Mouse (Mus musculus) midbrain, embryonic 10.5 days (tissue): Measurements from ENCODE around the gene Tmem256. TPM values are rescaled to one million over a fixed set of nuclear protein-coding genes. Genes with fewer than 3 reads are reported as not detected.
"Not testable (repeated sequence)": the region's sequence is repeated elsewhere in the genome, so short reads cannot be mapped to it uniquely, and the experiment has no call there.

Experiments
- DNase-seq: peaks from one replicate; pipeline ENCODE4 v3.0.0-alpha.2; 2017; ENCODE audit warnings: low spot score
- H3K27ac ChIP-seq: fragments of 300-500 bp; sonication (generic); replicated peaks from 2 replicates; pipeline ENCODE4 v1.5.1; 2016; ENCODE audit warnings: mild to moderate bottlenecking
- H3K27me3 ChIP-seq: fragments of 300-500 bp; sonication (generic); 2 replicates; pipeline ENCODE4 v1.6.1; 2016; ENCODE audit warnings: low read depth, mild to moderate bottlenecking; ENCODE audit not compliant: poor library complexity, severe bottlenecking
- H3K36me3 ChIP-seq: fragments of 300-500 bp; sonication (generic); 2 replicates; pipeline ENCODE4 v1.6.1; 2016; ENCODE audit warnings: mild to moderate bottlenecking, moderate library complexity
- H3K4me1 ChIP-seq: fragments of 300-500 bp; sonication (generic); 2 replicates; pipeline ENCODE4 v1.6.1; 2016
- H3K4me3 ChIP-seq: fragments of 300-500 bp; sonication (generic); 2 replicates; pipeline ENCODE4 v1.5.1; 2016; ENCODE audit warnings: mild to moderate bottlenecking, moderate library complexity
- H3K9me3 ChIP-seq: fragments of 300-500 bp; sonication (generic); replicated peaks from 2 replicates; pipeline ENCODE4 v1.6.1; 2016; ENCODE audit warnings: mild to moderate bottlenecking
- WGBS: fragments of 180-500 bp; shearing (Covaris S2); methylation state at CpG from one replicate; pipeline ENCODE4 v1.1.7; 2016; 5-methylcytosine and 5-hydroxymethylcytosine counted together
- polyA plus RNA-seq: library from polyadenylated mRNA; unstranded; fragments of >200 nt; fragmentation: Nextera tagmentation; extraction: Ambion mirVana; gene quantifications from 2 replicates; pipeline ENCODE4 v1.2.1, GENCODE M21; 2016

The Tmem256 gene
- polyA plus RNA-seq, 1 experiment from 2014 or later = 345 TPM

GRCm38 (mm10) chr11:69846738-69847688 lies 8.7 kb downstream of the Tmem256 start:
- no peak for DNase-seq
- H3K9me3 ChIP-seq = no peaks in the 10 kb centered on the region
- peak overlapping the region; percentile 98 for H3K27ac ChIP-seq
- H3K4me1 ChIP-seq = peaks cover 42% of the 10 kb centered on the region
- H3K4me3 ChIP-seq = peak overlapping the region; percentile 79
- H3K36me3 ChIP-seq = peaks cover 45% of the 10 kb centered on the region
- no peaks in the 10 kb centered on the region for H3K27me3 ChIP-seq
- WGBS = 13% methylated on average over 37 of the region's 37 CpGs

GRCm38 (mm10) chr11:69848021-69848420 lies 9.7 kb downstream of the Tmem256 start:
- no peaks in the 10 kb centered on the region for H3K27me3 ChIP-seq
- peak overlapping the region; percentile 98 for H3K27ac ChIP-seq
- WGBS = 92% methylated on average over 6 of the region's 6 CpGs
- peak overlapping the region; percentile 79 for H3K4me3 ChIP-seq
- no peak for DNase-seq
- H3K9me3 ChIP-seq = no peaks in the 10 kb centered on the region
- peaks cover 44% of the 10 kb centered on the region for H3K4me1 ChIP-seq
- peaks cover 50% of the 10 kb centered on the region for H3K36me3 ChIP-seq

GRCm38 (mm10) chr11:69849128-69849527 lies 10.8 kb downstream of the Tmem256 start:
- H3K27me3 ChIP-seq = no peaks in the 10 kb centered on the region
- no peaks in the 10 kb centered on the region for H3K9me3 ChIP-seq
- DNase-seq = no peak
- H3K27ac ChIP-seq = no peak overlapping the region
- H3K36me3 ChIP-seq = peaks cover 50% of the 10 kb centered on the region
- 91% methylated on average over 9 of the region's 9 CpGs for WGBS
- peaks cover 48% of the 10 kb centered on the region for H3K4me1 ChIP-seq
- H3K4me3 ChIP-seq = no peak overlapping the region

GRCm38 (mm10) chr11:69849884-69850283 lies 11.6 kb downstream of the Tmem256 start:
- H3K36me3 ChIP-seq = peaks cover 50% of the 10 kb centered on the region
- no peak overlapping the region for H3K27ac ChIP-seq
- H3K4me1 ChIP-seq = peaks cover 51% of the 10 kb centered on the region
- H3K4me3 ChIP-seq = no peak overlapping the region
- 96% methylated on average over 15 of the region's 15 CpGs for WGBS
- no peaks in the 10 kb centered on the region for H3K27me3 ChIP-seq
- H3K9me3 ChIP-seq = no peaks in the 10 kb centered on the region
- DNase-seq = no peak

- no peak overlapping the region for H3K4me3 ChIP-seq
- DNase-seq = no peak
- peaks cover 50% of the 10 kb centered on the region for H3K36me3 ChIP-seq
- H3K27ac ChIP-seq = no peak overlapping the region
- H3K4me1 ChIP-seq = peaks cover 52% of the 10 kb centered on the region
- H3K27me3 ChIP-seq = peaks cover 3% of the 10 kb centered on the region; the same call in 1 of the 2 replicates
- no peaks in the 10 kb centered on the region for H3K9me3 ChIP-seq
- WGBS = 85% methylated on average over 8 of the region's 8 CpGs
These were observed 12.4 kb downstream of the Tmem256 start for GRCm38 (mm10) chr11:69850754-69851153.

GRCm38 (mm10) chr11:69853994-69854393 lies 15.7 kb downstream of the Tmem256 start:
- H3K4me1 ChIP-seq = peaks cover 33% of the 10 kb centered on the region
- no peak for DNase-seq
- peaks cover 31% of the 10 kb centered on the region for H3K27me3 ChIP-seq
- peak overlapping the region; percentile 14; the same call in 1 of the 2 replicates for H3K27ac ChIP-seq
- 80% methylated on average over 7 of the region's 7 CpGs for WGBS
- H3K4me3 ChIP-seq = no peak overlapping the region
- H3K36me3 ChIP-seq = peaks cover 35% of the 10 kb centered on the region
- H3K9me3 ChIP-seq = no peaks in the 10 kb centered on the region

DNA sequence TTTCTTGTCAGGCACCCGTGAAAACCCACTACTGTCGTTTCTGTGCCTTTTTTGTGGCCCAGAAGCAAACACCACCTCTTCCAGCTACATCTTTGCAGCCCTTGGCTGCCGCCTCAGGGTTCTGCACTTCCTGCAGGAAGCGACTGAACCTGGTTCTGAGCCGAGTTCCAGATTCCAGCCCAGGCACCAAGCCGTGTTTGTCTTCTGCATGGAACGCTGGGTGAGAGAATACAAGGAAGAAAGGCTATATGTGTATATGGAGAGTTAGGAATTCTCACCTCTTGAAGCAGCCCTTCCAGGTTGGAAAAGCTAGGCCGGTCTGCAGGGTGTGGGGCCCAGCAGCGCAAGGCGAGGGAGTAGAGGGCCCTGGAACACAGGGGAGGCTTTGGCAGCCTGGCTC lies 16.4 kb downstream of the Tmem256 start:
- Histone ChIP-seq H3K27ac (0 out of 2 replicates have a peak overlapping the region, but pooled peaks have one; percentile 33), H3K4me3 (no peak overlapping the region), H3K4me1 (peaks cover 30% of the 10 kb centered on the region), H3K27me3 (peaks cover 38% of the 10 kb centered on the region), H3K36me3 (peaks cover 28% of the 10 kb centered on the region), H3K9me3 (no peaks in the 10 kb centered on the region)
- WGBS = 89% methylated on average over 10 of the region's 10 CpGs
- no peak for DNase-seq

DNA sequence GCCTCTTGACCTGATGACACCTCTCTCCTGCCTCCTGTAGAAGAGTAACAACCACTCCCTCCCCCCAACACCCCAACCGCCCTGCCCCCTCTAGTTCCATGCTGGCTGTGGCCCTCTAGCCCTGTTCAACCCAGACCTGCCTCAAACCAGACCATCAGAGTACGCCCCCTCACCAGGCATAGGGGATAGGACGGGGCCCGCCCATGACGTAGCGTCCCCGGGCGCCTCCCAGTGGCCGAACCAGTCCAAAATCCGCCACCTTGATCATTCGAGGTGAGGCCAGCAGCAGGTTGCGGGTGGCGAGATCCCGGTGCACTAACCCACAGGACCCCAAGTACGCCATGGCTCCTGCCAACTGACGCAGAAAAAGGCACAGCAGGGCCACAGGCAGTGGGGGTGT lies 17.0 kb downstream of the Tmem256 start:
- Histone ChIP-seq H3K4me3 (0 out of 2 replicates have a peak overlapping the region, but pooled peaks have one; percentile 9), H3K27ac (no peak overlapping the region; the same call in 1 of the 2 replicates), H3K9me3 (no peaks in the 10 kb centered on the region), H3K4me1 (peaks cover 29% of the 10 kb centered on the region), H3K36me3 (peaks cover 22% of the 10 kb centered on the region), H3K27me3 (peaks cover 42% of the 10 kb centered on the region)
- DNase-seq = peak; percentile 53
- 24% methylated on average over 16 of the region's 16 CpGs for WGBS

DNA sequence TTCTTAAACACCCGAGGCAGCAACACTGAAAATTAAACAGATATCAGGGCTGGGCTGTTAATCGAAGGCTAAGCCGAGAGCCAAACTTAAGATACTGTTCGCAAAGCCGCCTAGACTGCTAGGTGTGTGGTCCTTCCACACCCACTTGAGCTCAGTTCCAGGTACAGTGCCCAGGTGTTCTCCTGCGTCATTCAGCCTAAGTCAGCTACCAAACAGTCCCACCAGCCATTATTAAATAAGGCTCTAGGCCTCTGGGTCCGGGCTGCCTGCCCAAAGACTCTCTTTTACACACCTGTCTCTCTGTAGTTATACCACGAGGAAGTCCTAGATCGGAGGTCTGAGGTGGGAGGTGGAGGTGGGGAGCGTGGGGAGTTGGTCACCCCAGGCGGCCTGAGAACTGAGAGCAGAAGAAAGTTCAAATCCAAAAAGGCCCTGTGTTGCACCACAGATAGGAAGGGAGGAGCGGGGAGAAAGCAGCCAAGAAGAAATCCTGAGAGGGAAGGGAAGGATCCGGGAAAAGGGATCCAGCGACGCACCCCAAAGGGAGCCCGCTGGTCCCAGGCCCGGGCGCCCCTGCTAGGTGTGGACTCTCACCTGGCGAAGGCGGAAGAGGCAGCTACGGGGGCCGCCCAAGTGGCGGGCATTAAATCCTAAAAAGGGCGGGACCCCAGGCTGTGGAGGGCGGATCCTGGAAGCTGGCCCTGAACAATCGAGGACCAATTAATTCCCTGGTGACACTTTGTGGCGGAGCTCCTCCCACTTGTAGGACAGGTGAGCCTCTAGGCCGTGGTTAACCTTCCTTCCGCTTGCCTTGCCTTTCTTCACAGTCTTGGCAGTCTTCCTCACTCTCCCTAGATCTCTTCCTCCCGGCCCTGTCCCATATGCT lies 20.0 kb downstream of the Tmem256 start, which contains the start of gene Tnk1:
TSS of gene Tnk1 (minus strand) at position 618 of the 886 bp plus-strand sequence.
- H3K9me3 ChIP-seq = no peaks in the 10 kb centered on the region
- WGBS = 22% methylated on average over 30 of the region's 30 CpGs
- no peak for DNase-seq

DNA sequence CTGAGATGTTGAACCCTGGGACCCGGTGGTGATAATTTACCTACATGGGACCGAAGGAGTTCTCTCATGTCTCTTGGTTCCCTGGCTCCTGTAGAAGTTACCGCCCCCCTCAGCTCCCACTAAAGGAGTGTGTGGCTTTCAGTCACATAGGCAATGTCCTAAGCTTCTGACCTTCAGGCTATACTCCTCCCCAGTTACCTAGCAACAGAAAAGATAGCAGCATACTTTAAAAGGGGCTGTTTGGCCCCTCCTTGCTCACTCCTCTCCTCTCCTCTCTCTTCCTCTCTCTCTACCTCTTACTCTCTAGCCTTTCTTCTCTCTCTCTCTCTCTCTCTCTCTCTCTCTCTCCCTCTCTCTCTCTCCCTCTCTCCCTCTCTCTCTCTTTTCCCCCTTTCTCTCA lies 25.4 kb downstream of the Tmem256 start:
- H3K4me3 ChIP-seq = not testable (repeated sequence)

More for the DNA sequence above, 20.0 kb downstream of the Tmem256 start, which contains the start of gene Tnk1:
- 0 out of 2 replicates have a peak within 1 kb of the TSS, but pooled peaks have one; percentile 3 for H3K4me3 ChIP-seq
- no peaks in the 10 kb centered on the region for H3K36me3 ChIP-seq
- H3K27me3 ChIP-seq = peaks cover 42% of the 10 kb centered on the region
- peaks cover 18% of the 10 kb centered on the region for H3K4me1 ChIP-seq
- H3K27ac ChIP-seq = no peak within 1 kb of the TSS

DNA sequence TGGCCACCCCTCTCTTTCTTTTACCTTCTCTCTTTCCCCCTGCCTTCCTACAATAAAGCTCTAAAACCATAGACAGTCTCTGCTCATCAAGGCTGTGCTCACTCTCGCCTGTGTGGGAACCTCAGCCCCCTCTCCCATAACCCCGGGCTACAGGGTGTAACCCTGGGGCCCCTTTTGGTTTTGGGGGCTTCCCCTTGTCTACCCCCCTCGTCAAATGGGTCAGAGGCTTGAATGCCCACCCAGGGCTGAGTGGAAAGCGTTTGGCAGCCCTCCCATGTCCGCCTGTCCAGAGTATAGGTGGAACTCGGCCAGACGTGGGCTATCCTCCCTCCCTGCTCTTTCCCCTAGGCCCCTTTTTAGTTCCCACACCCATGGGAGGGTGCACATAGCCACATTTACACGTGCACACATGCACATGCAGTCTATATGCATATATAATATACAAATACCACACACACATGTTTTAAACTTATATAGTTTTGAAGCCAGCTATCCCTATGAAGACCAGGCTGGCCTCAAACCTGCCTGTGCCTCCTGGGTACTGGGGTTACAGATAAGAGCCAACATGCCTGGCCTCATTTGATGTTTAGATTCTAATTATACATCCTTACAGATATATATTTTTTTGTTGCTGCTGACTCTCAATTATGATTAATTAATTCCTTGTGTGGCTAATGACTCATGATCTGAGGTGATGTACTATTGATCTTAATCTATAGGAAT lies 26.0 kb downstream of the Tmem256 start:
- Histone ChIP-seq H3K27me3 (peaks cover 8% of the 10 kb centered on the region), H3K9me3 (no peaks in the 10 kb centered on the region), H3K36me3 (no peaks in the 10 kb centered on the region), H3K27ac (0 out of 2 replicates have a peak overlapping the region, but pooled peaks have one; percentile 33), H3K4me1 (peaks cover 14% of the 10 kb centered on the region), H3K4me3 (no peak overlapping the region)
- no peak for DNase-seq
- WGBS = 65% methylated on average over 8 of the region's 8 CpGs

More for the DNA sequence above, 25.4 kb downstream of the Tmem256 start:
- Histone ChIP-seq H3K27ac (0 out of 2 replicates have a peak overlapping the region, but pooled peaks have one; percentile 33), H3K27me3 (peaks cover 14% of the 10 kb centered on the region), H3K4me1 (peaks cover 15% of the 10 kb centered on the region)
- not testable (repeated sequence) for DNase-seq, H3K36me3 ChIP-seq, H3K9me3 ChIP-seq
- 78% methylated on average over 3 of the region's 3 CpGs for WGBS

GRCm38 (mm10) chr11:69865561-69865960 lies 27.2 kb downstream of the Tmem256 start:
- 89% methylated on average over 9 of the region's 9 CpGs for WGBS
- no peaks in the 10 kb centered on the region for H3K9me3 ChIP-seq
- DNase-seq = no peak

More at GRCm38 (mm10) chr11:69865561-69865960, 27.2 kb downstream of the Tmem256 start:
- peaks cover 14% of the 10 kb centered on the region for H3K4me1 ChIP-seq
- H3K27me3 ChIP-seq = no peaks in the 10 kb centered on the region
- no peak overlapping the region for H3K4me3 ChIP-seq
- no peaks in the 10 kb centered on the region for H3K36me3 ChIP-seq
- H3K27ac ChIP-seq = no peak overlapping the region
